Mouse (Mus musculus): ENCODE results near the gene Dock1.

Dock1 gene

DNA sequence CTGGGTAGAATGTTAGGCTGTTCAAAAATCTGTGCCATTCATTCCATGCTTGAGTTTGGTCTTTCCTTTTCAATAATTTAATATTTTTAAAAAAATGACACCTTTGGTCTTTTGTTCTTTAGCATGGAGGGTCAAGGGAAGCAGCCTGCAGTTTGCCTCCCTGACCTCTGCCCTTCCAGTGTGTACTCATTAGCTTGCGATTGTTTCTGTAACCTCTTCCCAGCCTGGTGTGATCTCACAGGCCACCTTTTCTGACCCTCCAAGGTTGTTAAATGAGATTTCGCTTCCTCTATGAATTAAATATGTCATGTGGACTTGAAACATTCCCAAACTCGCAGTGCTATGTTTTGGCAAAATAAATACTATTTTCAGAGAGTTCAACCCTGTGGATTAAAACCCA, 151.6 kb downstream of the Dock1 start:
- ATAC-seq (ENCODE audit: low TSS enrichment): no peak

DNA sequence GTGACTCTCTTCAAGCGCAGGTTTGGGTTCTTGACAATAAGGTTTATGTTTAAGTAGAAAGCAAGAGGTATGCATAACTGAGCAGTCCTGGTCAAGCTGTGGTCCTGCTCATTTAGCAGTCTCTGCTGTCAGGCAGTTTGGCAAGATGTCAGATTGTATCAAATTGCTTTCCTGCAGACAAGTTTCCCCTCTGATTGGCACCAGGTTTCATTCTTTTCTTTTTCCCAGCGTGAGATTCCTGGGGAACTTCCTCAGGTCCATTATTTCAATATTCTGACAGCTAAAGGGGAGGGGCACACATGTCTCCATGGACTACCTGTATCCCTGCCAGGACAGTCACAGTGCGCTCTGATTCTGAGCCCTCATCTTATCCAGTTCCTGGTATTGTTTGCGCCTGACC, 153.4 kb downstream of the Dock1 start:
- ATAC-seq (ENCODE audit: low TSS enrichment): no peak

DNA sequence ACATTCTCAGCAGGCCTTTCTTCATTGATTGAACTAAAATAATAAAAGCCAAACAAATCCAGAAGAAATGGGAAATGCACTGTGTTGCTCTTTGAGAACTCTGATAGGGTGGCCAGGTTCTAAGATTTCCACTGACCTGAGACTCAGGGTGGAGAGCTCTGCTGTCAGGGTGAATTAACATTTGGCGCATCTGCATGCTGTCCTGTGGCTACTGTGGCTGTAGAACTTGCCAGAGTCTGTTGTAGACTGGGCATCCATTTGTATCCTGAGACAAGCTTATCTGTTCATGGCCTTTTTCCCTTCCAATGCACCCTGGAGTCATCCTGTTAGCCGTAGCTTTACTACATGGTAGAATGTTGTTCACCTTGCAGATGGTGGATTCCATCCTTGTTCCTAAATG, 169.6 kb downstream of the Dock1 start:
- no peak for ATAC-seq (ENCODE audit: low TSS enrichment)

DNA sequence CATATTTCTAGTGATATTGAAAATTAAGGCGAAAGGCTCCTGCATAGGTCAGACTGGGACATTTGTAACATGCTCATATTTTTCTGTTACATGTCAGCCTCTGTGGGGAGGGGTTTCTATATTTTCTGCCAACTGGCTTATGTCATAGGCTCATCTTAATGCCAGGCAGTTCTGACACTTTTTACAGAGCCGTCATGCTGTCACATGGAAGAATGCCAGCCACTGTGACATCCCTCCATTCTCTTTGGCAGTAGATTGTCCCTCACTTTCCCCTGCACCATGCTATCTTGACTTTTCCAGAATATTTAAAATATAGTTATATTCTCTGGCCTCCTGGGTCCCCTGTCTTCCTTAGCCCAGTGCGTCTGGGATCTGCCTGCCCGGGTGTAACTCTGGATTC, 172.3 kb downstream of the Dock1 start:
- no peak for ATAC-seq (ENCODE audit: low TSS enrichment)

DNA sequence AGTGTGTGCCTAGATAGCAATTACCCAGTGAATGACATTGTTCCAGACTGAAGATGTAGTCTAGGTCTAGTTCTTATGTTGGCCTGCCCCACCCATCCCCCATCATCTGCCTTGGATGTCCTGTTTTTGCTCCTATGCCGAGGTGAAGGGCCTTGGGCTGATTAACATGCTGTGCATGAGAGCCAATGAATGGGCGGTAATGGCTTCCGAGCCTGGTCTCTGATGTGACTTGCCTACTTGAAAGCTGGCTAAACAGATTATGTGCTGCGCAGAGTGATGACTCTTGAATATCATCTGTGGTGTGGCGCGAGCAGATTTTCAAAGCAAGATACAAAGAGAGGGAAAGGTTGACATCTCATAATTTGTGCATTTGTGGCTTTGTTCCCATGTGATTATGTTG, 191.5 kb downstream of the Dock1 start:
- no peak for ATAC-seq (ENCODE audit: low TSS enrichment)

DNA sequence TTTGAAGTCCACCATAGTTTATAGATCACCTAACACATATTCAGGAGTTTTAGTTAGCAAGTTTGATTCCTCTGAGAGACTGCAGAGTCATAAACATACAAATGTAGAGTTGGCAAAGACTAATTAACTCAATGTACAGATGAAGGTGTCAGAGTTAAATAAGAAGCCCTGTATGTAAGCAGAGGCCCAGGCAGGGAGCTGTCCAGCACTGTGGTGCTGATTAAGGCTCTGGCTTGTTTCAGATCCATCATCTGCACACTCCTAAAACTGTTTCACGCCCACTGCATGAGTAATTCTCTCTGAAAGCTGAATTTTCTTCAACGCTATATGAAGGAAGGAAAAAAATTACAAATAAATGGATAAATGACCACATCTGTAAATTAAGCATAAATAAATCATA, 193.7 kb downstream of the Dock1 start:
- ATAC-seq (ENCODE audit: low TSS enrichment): peak; percentile 65; the same call in 1 of the 2 replicates

DNA sequence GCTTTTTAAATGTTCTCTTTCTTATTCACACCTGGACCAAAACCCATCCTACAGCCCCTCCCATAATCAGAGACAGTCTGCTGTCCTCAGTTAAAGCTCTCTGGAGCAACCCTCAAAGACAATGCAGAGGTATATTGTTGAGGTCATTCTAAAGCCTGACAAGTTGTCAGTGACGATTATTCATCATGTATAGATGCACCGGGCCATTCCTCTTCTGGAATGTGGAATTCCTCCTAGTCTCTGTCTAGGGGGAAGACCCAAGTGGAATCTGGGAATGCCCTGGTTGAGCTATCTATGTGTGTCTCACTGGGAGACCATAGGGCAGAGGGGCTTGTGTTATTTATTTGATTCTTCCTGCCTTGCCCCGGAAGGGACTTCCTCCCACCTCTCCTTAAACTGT, 202.1 kb downstream of the Dock1 start:
- no peak for ATAC-seq (ENCODE audit: low TSS enrichment)

DNA sequence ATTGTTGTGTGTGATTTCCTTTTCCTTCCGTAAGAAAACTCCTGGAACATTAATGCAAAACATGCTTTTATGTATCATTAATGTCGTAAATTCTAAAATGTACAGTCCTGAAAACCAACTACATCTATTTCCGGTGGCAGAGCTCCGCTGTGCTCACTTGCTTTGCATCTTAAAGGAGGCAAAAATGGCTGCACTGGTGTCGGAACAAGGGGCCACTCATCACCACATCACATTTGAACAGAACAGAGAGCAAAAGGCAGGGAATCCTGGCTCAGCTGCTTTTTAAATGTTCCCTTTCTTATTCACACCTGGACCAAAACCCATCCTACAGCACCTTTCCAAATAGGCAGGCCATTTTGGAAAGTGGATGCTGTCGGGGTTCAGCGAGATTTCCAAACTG, 202.5 kb downstream of the Dock1 start:
- ATAC-seq (ENCODE audit: low TSS enrichment): no peak

DNA sequence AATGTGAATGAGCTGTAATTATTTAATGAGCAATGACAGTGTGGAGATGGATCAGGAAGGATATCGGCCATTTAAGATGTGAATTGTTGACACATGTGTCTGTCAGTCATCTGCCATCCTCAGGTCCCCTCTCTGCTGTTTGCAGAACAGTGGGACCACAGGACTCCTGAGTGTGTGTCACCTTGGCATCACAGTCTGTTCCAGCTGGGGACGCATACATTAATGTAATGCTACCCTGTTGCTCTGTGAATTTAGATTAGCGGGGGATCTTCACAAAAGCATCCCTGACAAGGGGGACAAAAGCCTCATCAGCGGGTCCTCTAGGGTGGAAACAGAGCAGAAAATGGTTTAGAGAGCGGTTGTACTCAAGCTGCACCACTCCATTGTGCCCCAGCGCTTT, 208.5 kb downstream of the Dock1 start:
- ATAC-seq (ENCODE audit: low TSS enrichment): no peak

DNA sequence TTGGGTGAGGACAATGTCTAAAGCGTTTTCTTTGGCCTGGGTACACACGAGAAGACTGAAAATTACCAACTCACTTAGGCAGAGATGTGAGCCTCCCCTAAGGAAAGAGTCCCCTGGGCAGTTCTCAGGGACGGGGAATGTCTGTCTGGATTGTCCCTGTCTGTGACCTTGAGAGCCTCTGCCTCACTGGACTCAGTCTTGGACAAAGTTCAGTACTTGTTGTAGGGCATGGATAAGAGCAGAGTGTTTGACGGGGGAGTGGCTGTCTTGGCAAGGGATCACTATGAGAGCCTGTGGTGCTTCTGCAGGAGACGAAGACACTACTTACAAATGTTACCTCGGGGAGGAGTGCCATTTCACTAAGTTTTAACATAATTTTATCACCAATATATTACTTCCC, 210.0 kb downstream of the Dock1 start:
- no peak for ATAC-seq (ENCODE audit: low TSS enrichment)

DNA sequence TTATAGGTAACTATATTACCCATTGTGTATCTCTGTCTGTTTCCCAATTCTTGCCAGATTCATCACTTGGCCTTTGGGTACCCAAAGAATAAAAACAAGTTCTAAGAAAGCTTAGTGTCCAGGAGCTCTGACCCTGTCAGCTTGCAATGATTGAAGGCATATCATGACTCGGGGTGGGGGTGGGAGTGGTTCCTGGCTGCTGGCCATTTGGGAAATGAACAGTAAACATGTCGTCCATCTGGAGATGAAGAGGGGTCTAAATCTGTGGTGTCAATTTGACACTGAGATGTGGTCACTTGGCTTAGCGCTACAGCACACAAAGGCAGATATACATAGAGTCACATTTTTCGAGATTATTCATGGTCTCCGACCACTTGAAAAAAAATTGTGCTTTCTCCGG, 213.1 kb downstream of the Dock1 start:
- no peak for ATAC-seq (ENCODE audit: low TSS enrichment)

DNA sequence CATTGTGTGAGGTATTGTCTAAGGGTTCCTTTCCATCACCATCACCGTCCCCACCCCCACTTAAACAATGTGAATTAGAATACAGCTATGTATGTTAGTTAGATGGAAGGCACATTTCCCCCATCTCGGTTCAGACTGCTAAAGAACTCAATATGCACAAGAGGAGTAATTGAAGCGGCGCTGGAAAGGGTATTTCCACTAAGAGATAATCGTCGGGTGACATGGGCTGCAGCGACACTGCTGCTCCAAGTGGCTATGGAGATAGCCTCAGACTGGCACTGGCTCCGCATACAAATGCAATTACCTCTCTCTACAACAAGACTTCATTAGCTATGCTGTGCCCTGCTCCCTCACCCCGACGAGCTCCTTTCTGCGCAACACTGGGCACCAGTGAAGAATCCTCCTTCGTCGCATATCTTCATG, 222.0 kb downstream of the Dock1 start:
- no peak for ATAC-seq (ENCODE audit: low TSS enrichment)

DNA sequence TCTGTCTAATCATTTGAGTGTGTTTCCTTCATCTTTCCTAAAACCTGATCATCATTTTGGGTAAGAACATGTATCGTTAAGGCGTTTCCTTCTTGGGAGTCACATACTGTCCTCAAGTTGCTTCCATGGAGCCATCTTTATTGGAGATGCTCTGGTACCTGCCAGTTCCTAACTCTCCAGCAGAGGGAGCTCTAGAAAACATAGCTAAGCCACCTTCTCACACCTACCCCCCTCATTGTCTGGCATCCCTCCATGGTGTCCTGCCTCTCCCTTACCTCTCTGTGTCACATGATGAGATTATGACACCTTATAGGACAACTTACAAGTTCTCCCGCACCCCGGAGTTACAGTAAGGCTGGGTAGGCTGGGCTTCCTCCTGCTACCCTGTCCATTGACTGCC, 222.5 kb downstream of the Dock1 start:
- ATAC-seq (ENCODE audit: low TSS enrichment): peak; percentile 55; the same call in 1 of the 2 replicates

DNA sequence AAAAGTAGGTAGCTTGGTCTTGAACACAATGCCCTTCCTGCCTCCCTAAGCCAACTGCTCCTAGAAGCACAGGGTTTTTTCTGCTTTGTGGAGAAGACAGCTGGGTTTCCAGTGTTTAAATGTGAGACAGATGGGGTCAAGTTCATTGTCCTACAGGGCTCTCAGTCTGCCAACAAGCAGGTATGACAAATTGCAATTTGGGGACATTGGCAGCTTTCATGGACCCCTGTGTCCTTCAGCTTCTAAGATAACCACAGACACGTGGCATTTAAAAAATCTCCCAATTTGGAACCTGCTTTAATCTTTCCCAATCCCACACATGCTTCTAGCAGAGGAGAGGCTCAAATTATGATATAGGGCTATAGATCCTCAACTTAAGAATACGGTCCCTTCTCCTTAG, 224.2 kb downstream of the Dock1 start:
- no peak for ATAC-seq (ENCODE audit: low TSS enrichment)

DNA sequence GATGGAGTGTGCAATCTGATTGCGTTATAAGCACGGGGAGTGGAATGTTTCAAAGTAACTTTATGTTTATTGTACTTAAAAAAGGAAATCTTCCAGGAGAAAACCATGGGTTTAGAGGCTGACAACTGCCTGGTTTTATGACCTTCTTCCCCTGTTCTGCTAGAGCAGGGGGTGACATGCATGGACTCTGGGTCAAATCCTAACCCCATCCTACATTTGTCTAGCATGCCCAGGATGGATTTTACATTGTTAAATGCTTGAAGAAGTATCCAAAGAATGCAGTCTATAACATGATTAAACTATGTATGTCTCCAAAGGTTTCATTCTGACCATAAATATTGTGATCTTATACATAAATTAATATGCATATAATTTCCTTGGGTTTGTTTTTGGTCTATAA, 229.0 kb downstream of the Dock1 start:
- ATAC-seq (ENCODE audit: low TSS enrichment): no peak

DNA sequence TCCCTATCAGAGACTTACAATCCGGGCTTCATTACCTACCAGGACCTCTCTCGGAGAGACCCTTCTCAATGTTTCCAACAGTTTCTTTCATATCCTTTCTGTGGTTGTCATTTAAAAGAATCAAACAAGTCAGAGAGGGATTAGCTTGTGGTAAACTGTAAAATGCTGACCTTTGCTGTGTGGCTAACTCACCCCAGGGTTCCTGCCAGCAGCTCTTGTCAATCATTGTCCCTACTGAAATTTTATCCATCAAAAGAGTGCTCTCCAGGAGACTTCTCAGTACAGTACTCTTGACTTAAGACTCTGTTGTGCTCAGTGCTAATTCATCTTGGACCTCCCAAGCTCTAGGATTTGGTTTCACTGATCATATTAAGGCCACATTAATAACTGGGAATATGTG, 231.5 kb downstream of the Dock1 start:
- ATAC-seq (ENCODE audit: low TSS enrichment): no peak

DNA sequence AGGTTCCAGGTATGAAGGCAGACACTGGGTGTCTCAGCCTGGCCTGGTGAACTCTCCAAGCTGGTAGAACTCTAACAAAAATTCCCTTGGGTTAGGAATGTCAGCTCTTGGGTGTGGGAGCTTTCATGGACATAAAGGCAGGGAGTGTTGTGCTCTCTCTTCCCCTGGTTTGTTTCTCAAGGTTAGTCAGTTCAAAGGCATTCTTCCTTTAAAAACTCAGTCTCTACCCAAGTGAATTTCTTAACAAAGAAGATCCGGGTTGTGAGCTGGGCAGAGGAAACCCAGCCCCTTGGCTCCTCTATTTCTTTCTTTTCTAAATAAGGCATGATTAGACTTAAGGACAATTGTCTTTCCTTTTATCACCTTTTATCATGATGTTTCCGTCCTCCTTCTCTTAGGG, 261.4 kb downstream of the Dock1 start:
- ATAC-seq (ENCODE audit: low TSS enrichment): no peak

DNA sequence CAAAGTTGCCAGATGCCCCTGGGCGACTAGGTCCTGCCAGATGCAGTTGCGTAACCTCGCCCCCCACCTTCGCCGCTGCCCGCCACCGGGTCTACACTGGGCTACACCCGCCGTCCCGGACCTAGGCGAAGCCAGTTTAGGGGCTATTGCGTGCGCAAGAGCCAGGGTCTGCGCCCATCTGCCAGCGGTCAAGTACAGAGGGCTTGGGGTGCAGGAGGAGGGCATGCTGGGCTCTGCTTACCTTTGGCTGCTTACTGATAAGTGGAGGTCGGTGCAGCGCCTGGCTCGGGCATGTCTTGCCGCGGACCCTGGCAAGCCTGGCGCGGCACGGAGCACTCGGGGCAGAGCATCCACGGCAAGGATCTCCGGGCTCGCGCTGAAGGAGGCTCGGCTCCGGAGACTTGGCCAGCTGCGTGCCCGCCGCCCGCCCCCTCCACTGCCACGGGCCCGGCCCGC, 267.0 kb downstream of the Dock1 start:
- ATAC-seq (ENCODE audit: low TSS enrichment): peak; percentile 4; the same call in 1 of the 2 replicates

DNA sequence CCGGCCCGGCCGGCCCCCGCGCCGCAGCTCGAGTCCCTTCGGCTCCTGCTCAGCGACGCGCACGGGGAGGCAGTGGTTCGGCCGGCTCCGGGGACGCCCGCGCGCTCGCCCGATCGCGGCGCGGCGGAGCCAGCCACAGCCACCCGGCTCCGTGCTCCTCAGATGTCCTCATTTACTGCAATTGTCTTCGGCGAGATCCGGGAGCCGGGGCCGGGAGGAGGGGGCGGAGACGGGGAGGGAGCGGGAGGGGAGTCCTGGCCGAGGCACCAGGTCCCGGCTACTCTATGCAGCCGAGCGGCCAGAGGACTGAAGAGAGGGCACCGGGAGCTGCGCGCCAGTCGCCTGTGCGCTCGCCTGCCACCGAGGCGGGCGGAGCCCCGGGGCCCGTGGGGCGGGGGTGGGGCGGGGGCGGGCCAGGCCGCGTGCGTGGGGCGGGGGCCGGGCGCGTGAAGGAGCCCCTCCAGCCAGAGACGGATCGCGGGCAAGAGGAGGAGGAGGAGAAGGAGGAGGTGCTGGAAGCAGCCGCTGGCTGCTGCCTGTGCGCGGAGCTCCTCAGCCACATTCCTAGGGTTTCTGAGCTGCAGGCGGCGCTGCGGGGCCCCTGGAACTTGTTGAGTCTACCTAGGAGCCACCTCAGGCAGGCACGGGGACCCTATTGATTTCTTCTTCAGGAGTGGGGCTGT, 267.6 kb downstream of the Dock1 start, which contains the start of gene Fam196a:
TSS of gene Fam196a (minus strand) at position 504 of the 683 bp plus-strand sequence.
- peak; percentile 86 for ATAC-seq (ENCODE audit: low TSS enrichment)

DNA sequence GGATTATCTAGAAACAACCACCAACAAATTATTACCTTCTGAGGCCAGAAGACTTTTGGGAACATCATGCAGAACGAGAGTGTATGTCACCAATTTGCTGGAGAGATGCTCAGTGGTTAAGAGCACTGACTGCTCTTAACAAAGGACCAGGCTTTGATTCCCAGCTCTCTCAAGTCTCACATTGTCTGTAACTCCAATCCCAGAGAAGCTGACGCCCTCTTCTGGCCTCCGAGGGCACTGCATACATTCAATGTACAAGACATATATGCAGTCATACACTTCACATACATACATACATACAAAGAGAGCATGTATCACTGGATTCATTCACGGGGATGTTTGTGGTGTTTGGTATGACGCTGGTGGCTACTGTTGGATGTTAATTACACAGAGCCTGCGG, 271.4 kb downstream of the Dock1 start:
- no peak for ATAC-seq (ENCODE audit: low TSS enrichment)

DNA sequence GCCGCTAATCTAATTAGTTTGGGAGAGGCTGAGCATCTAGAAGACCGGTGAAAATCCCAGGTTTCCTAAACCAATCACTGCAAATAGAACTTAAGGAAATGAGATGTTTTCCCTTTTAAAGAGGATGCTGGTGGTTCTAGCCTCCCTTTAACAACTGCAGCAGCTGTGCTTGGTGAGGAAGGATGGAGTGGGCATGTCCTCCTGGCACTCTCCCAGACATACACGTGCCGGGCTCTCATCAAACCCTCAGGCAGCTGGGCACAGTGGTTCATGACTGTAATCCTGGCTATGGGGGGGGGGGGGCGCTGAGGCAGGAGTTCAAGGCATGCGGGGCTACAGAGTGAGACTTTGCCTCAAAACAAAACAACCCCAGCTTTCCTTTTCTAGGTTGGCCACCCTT, 272.6 kb downstream of the Dock1 start:
- no peak for ATAC-seq (ENCODE audit: low TSS enrichment)

DNA sequence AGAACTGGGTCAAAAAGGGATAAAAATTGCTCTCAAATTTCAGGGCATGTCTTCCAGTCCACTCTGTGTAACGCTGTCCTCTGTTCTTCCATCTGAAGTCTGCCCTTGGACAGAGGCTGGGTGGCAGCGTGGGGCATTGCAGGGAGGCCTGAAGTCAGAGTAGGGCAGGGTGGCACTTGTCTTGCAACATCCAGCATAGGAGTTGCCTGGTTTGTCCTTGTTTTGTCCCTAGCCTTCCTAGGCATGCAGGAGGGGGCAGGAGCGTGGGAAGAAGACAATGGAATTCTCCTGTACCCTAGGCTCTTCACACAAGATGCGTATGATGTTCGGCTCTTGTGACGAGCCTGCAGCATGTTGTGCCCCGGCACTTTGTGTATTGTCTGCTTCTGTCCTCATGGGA, 273.2 kb downstream of the Dock1 start:
- ATAC-seq (ENCODE audit: low TSS enrichment): no peak

DNA sequence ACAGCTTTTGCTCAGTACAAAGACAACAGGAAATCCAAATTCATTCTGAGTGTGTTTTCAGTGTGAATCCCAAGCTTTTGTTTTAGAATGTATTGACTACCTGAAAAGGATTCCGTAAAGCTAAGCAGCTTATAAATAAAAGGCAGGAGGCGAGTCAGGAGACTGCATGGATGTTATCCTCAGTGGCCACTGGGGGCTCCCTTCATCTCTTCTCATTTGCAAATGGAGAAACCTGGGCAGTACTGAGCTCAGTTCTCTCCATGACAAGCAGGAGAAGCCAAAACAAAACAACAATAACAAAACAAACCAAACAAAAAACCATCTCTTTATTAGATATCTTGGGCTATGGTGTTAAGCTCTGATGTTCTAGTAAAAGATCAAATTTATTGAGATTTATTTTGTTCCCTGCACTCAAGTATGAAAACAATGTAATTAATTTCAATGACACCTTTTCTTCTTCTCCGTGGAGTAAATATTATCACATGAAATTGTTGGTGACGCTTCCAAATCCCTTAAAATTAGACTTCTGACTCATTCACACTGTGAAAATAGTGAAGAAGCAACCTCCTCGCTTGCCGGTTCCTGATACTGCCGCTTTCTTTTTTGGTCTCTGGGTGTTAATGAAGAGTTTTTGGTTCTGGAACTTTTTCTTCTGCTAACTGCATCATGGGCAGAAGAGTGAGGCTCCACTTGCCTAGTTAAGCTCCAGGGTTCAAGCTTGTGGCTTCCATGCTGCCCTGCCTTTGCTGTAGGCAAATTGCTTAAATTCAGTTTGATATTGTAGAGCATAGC, 275.7 kb downstream of the Dock1 start:
- peak; percentile 79 for ATAC-seq (ENCODE audit: low TSS enrichment)

All from frontal cortex, adult (tissue).